Mouse (Mus musculus) hindbrain, embryonic 13.5 days (tissue): ENCODE measurements at regions not wholly inside any gene's neighbourhood (a gene's known extent, or its start where the extent isn't known, plus 50 kb on each side); places are given as distances from the start of the nearest gene placed in this dataset.

ENCODE experiments used
- ATAC-seq: fragments of 200-750 bp; cut with Nextera tagmentation; 2 replicates; pipeline ENCODE4 v1.8.0; 2017; ENCODE audit warnings: moderate TSS enrichment; ENCODE audit not compliant: low FRiP score
- H3K27ac ChIP-seq: fragments of 300-500 bp; sonication (generic); 2 replicates; pipeline ENCODE4 v1.5.1; 2015; ENCODE audit warnings: inconsistent platforms, mild to moderate bottlenecking, moderate library complexity
- H3K27me3 ChIP-seq: fragments of 300-500 bp; sonication (generic); 2 replicates; pipeline ENCODE4 v1.6.1; 2015; ENCODE audit warnings: mild to moderate bottlenecking, inconsistent platforms
- H3K36me3 ChIP-seq: fragments of 300-500 bp; sonication (generic); 2 replicates; pipeline ENCODE4 v1.6.1; 2015; ENCODE audit warnings: mild to moderate bottlenecking, inconsistent platforms
- H3K4me1 ChIP-seq: fragments of 300-500 bp; sonication (generic); replicated peaks from 2 replicates; pipeline ENCODE4 v1.6.1; 2015; ENCODE audit warnings: inconsistent platforms
- H3K4me2 ChIP-seq: fragments of 300-500 bp; sonication (generic); 2 replicates; pipeline ENCODE4 v1.6.1; 2015; ENCODE audit warnings: inconsistent platforms, mild to moderate bottlenecking, moderate library complexity
- H3K4me3 ChIP-seq: fragments of 300-500 bp; sonication (generic); 2 replicates; pipeline ENCODE4 v1.5.1; 2015; ENCODE audit warnings: mild to moderate bottlenecking, inconsistent platforms
- H3K9ac ChIP-seq: fragments of 300-500 bp; sonication (generic); 2 replicates; pipeline ENCODE4 v1.6.1; 2015; ENCODE audit warnings: mild to moderate bottlenecking, inconsistent platforms
- H3K9me3 ChIP-seq: fragments of 300-500 bp; sonication (generic); 2 replicates; pipeline ENCODE4 v1.6.1; 2016; ENCODE audit warnings: inconsistent platforms
- WGBS: fragments of 180-500 bp; shearing (Covaris S2); methylation state at CpG from one replicate; pipeline ENCODE4 v1.1.7; 2015; 5-methylcytosine and 5-hydroxymethylcytosine counted together

GRCm38 (mm10) chr7:52594806-52595205 is 579.3 kb upstream of the 1700015G11Rik start:
- Histone ChIP-seq H3K36me3 (no peaks in the 10 kb centered on the region), H3K4me2 (no peak overlapping the region), H3K4me3 (no peak overlapping the region), H3K4me1 (no peaks in the 10 kb centered on the region), H3K27me3 (no peaks in the 10 kb centered on the region), H3K9me3 (no peaks in the 10 kb centered on the region), H3K27ac (no peak overlapping the region), H3K9ac (no peak overlapping the region)
- 84% methylated on average over 2 of the region's 2 CpGs for WGBS
- ATAC-seq = no peak

- 69% methylated on average over 2 of the region's 2 CpGs for WGBS
- no peaks in the 10 kb centered on the region for H3K36me3 ChIP-seq
- no peaks in the 10 kb centered on the region for H3K9me3 ChIP-seq
- no peak overlapping the region for H3K27ac ChIP-seq
- no peaks in the 10 kb centered on the region for H3K4me1 ChIP-seq
- no peaks in the 10 kb centered on the region for H3K27me3 ChIP-seq
- H3K4me2 ChIP-seq = no peak overlapping the region
- ATAC-seq = peak; percentile 43
- no peak overlapping the region for H3K4me3 ChIP-seq
- no peak overlapping the region for H3K9ac ChIP-seq
Measured at GRCm38 (mm10) chr7:52583135-52583534, 567.6 kb upstream of the 1700015G11Rik start.
